Mouse (Mus musculus): ENCODE measurements at regions not wholly inside any gene's neighbourhood (a gene's known extent, or its start where the extent isn't known, plus 50 kb on each side); places are given as distances from the start of the nearest gene placed in this dataset.

- H3K27me3 ChIP-seq (ENCODE audit: low read depth, poor library complexity, severe bottlenecking): no peaks in the 10 kb centered on the region
- H3K4me1 ChIP-seq: no peaks in the 10 kb centered on the region
- no peak for DNase-seq (ENCODE audit: low spot score)
- no peak overlapping the region for H3K4me3 ChIP-seq
- H3K36me3 ChIP-seq: no peaks in the 10 kb centered on the region
- no peak overlapping the region for H3K27ac ChIP-seq
- WGBS: 93% methylated on average over 4 of the region's 4 CpGs
- H3K9me3 ChIP-seq (replicated peaks): no peaks in the 10 kb centered on the region
These were observed 460.9 kb downstream of the Slco4c1 start for GRCm38 (mm10) chr1:96410837-96411612.

- Histone ChIP-seq H3K9me3 (replicated peaks) (no peaks in the 10 kb centered on the region), H3K27me3 (ENCODE audit: low read depth, poor library complexity, severe bottlenecking) (no peaks in the 10 kb centered on the region), H3K4me1 (no peaks in the 10 kb centered on the region), H3K27ac (no peak overlapping the region), H3K4me3 (no peak overlapping the region), H3K36me3 (no peaks in the 10 kb centered on the region)
- 79% methylated on average over 4 of the region's 4 CpGs for WGBS
- no peak for DNase-seq (ENCODE audit: low spot score)
These were observed 474.0 kb downstream of the Slco4c1 start for GRCm38 (mm10) chr1:96397982-96398381.

GRCm38 (mm10) chr1:96388417-96388816 is 483.6 kb downstream of the Slco4c1 start:
- Histone ChIP-seq H3K4me3 (no peak overlapping the region), H3K9me3 (replicated peaks) (no peaks in the 10 kb centered on the region), H3K27ac (no peak overlapping the region), H3K4me1 (no peaks in the 10 kb centered on the region), H3K27me3 (ENCODE audit: low read depth, poor library complexity, severe bottlenecking) (no peaks in the 10 kb centered on the region), H3K36me3 (no peaks in the 10 kb centered on the region)
- no peak for DNase-seq (ENCODE audit: low spot score)
- WGBS: 91% methylated on average over 5 of the region's 5 CpGs

- DNase-seq (ENCODE audit: low spot score): no peak
- Histone ChIP-seq H3K4me1 (no peaks in the 10 kb centered on the region), H3K36me3 (no peaks in the 10 kb centered on the region), H3K9me3 (replicated peaks) (no peaks in the 10 kb centered on the region), H3K27me3 (ENCODE audit: low read depth, poor library complexity, severe bottlenecking) (no peaks in the 10 kb centered on the region), H3K27ac (no peak overlapping the region), H3K4me3 (no peak overlapping the region)
- WGBS: 76% methylated on average over 1 of the region's 1 CpGs
These were observed 486.1 kb downstream of the Slco4c1 start for GRCm38 (mm10) chr1:96385916-96386315.

- H3K27ac ChIP-seq: no peak overlapping the region
- peak; percentile 32 for DNase-seq (ENCODE audit: low spot score)
- H3K4me1 ChIP-seq: peaks cover 10% of the 10 kb centered on the region
- no peaks in the 10 kb centered on the region for H3K27me3 ChIP-seq (ENCODE audit: low read depth, poor library complexity, severe bottlenecking)
- no peaks in the 10 kb centered on the region for H3K9me3 ChIP-seq (replicated peaks)
- 51% methylated on average over 2 of the region's 2 CpGs for WGBS
- no peak overlapping the region for H3K4me3 ChIP-seq
- no peaks in the 10 kb centered on the region for H3K36me3 ChIP-seq
These were observed 509.1 kb downstream of the Slco4c1 start for GRCm38 (mm10) chr1:96362713-96363441.

- Histone ChIP-seq H3K4me1 (no peaks in the 10 kb centered on the region), H3K27me3 (ENCODE audit: low read depth, poor library complexity, severe bottlenecking) (no peaks in the 10 kb centered on the region), H3K27ac (no peak overlapping the region), H3K4me3 (no peak overlapping the region), H3K9me3 (replicated peaks) (no peaks in the 10 kb centered on the region), H3K36me3 (no peaks in the 10 kb centered on the region)
- WGBS: 16% methylated on average over 1 of the region's 1 CpGs
- DNase-seq (ENCODE audit: low spot score): no peak
These were observed 524.7 kb downstream of the Slco4c1 start for GRCm38 (mm10) chr1:96347231-96347630.

- WGBS: 91% methylated on average over 5 of the region's 5 CpGs
- Histone ChIP-seq H3K36me3 (no peaks in the 10 kb centered on the region), H3K27me3 (ENCODE audit: low read depth, poor library complexity, severe bottlenecking) (no peaks in the 10 kb centered on the region), H3K9me3 (replicated peaks) (no peaks in the 10 kb centered on the region), H3K27ac (no peak overlapping the region), H3K4me1 (no peaks in the 10 kb centered on the region), H3K4me3 (no peak overlapping the region)
- no peak for DNase-seq (ENCODE audit: low spot score)
These were observed 525.4 kb downstream of the Slco4c1 start for GRCm38 (mm10) chr1:96346465-96347002.

- Histone ChIP-seq H3K27ac (no peak overlapping the region), H3K4me3 (no peak overlapping the region), H3K27me3 (ENCODE audit: low read depth, poor library complexity, severe bottlenecking) (no peaks in the 10 kb centered on the region), H3K9me3 (replicated peaks) (no peaks in the 10 kb centered on the region), H3K4me1 (no peaks in the 10 kb centered on the region), H3K36me3 (no peaks in the 10 kb centered on the region)
- WGBS: 98% methylated on average over 1 of the region's 1 CpGs
- DNase-seq (ENCODE audit: low spot score): no peak
These were observed 556.2 kb downstream of the Slco4c1 start for GRCm38 (mm10) chr1:96315721-96316120.

- WGBS: 69% methylated on average over 5 of the region's 5 CpGs
- Histone ChIP-seq H3K36me3 (no peaks in the 10 kb centered on the region), H3K27me3 (ENCODE audit: low read depth, poor library complexity, severe bottlenecking) (no peaks in the 10 kb centered on the region), H3K9me3 (replicated peaks) (no peaks in the 10 kb centered on the region), H3K4me1 (no peaks in the 10 kb centered on the region), H3K4me3 (no peak overlapping the region), H3K27ac (no peak overlapping the region)
- no peak for DNase-seq (ENCODE audit: low spot score)
These were observed 570.7 kb downstream of the Slco4c1 start for GRCm38 (mm10) chr1:96301238-96301637.

- Histone ChIP-seq H3K27ac (no peak overlapping the region), H3K9me3 (replicated peaks) (no peaks in the 10 kb centered on the region), H3K27me3 (ENCODE audit: low read depth, poor library complexity, severe bottlenecking) (no peaks in the 10 kb centered on the region), H3K36me3 (no peaks in the 10 kb centered on the region), H3K4me1 (no peaks in the 10 kb centered on the region), H3K4me3 (no peak overlapping the region)
- WGBS: 82% methylated on average over 1 of the region's 1 CpGs
- DNase-seq (ENCODE audit: low spot score): no peak
These were observed 593.9 kb downstream of the Slco4c1 start for GRCm38 (mm10) chr1:96278046-96278576.

- no peak overlapping the region for H3K27ac ChIP-seq
- H3K4me3 ChIP-seq: no peak overlapping the region
- H3K27me3 ChIP-seq (ENCODE audit: low read depth, poor library complexity, severe bottlenecking): no peaks in the 10 kb centered on the region
- no peaks in the 10 kb centered on the region for H3K4me1 ChIP-seq
- no peaks in the 10 kb centered on the region for H3K9me3 ChIP-seq (replicated peaks)
- 82% methylated on average over 2 of the region's 2 CpGs for WGBS
- no peak for DNase-seq (ENCODE audit: low spot score)
- H3K36me3 ChIP-seq: no peaks in the 10 kb centered on the region
These were observed 595.3 kb downstream of the Slco4c1 start for GRCm38 (mm10) chr1:96276646-96277045.

Measured in limb, embryonic 10.5 days (tissue).